Mouse (Mus musculus): Measurements from ENCODE around the gene Crtc2.

Gene Crtc2

GRCm38 (mm10) chr3:90253653-90254418 is at the start of gene Crtc2:
Gene Crtc2, plus strand, starts transcription at chr3:90254163.
- DNase-seq = peak; percentile 96 to 99

DNA sequence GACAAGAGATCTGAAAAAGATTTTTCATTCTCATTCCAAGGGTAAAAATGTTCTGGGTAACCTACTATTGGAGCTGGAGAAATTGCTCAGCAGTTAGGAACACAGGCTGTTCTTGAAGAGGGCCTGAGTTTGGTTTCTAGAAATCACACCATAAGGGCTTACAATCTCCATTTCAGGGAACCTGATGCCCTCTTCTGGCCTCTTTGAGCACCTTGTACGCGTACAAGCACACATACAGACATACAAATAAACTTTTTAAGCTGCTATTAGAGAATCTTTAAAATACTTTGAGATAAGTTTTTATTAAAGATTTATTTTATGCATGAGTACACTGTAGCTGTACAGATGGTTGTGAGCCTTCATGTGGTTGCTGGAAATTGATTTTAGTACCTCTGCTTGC is 49.4 kb upstream of the Crtc2 start:
- DNase-seq = no peak

- no peak for DNase-seq
Measured at GRCm38 (mm10) chr3:90208662-90209061, 45.3 kb upstream of the Crtc2 start.

DNA sequence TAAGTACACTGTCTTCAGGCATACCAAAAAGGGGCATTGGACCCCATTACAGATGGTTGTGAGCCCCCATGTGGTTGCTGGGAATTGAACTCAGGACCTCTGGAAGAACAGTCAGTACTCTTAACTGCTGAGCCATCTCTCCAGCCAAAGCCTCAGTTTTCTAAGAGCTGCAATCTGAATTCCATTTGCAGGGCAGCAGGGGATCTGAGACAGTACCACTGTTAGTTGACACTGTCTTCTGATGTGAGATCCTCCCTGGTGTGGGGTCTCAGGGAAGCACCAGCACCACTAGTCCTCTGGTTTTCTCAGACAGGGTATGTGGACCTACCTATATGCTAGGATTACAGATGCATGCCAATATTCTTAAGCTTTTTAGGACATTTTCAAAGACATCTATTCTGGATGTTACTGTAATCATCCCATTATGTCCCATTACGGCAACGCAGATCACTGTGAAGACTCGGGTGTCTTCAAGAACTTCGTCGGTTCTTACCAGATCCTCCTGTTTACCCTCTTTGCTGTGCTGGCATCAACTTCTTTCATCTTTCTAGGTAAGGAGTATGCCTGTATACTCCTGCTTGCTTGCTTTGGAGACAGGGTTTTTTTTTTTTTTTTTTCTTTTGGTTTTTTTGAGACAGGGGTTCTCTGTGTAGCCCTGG is 43.9 kb upstream of the Crtc2 start:
- DNase-seq = no peak

GRCm38 (mm10) chr3:90211475-90212398 is 42.2 kb upstream of the Crtc2 start:
- no peak for DNase-seq

- no peak for DNase-seq
Measured at GRCm38 (mm10) chr3:90212723-90213122, 41.2 kb upstream of the Crtc2 start.

GRCm38 (mm10) chr3:90213377-90213866 is 40.5 kb upstream of the Crtc2 start, which contains the start of the genes Rps27 and Rab13:
Gene Rps27, minus strand, starts transcription at chr3:90213651.
Gene Rab13, plus strand, starts transcription at chr3:90213695.
- peak; percentile 90 to 95 for DNase-seq

GRCm38 (mm10) chr3:90213956-90214684 is 39.8 kb upstream of the Crtc2 start:
- DNase-seq = peak; percentile 39 to 56

GRCm38 (mm10) chr3:90215825-90216380 is 38.1 kb upstream of the Crtc2 start:
- DNase-seq = peak in 1 of 2 experiments; percentile 38

DNA sequence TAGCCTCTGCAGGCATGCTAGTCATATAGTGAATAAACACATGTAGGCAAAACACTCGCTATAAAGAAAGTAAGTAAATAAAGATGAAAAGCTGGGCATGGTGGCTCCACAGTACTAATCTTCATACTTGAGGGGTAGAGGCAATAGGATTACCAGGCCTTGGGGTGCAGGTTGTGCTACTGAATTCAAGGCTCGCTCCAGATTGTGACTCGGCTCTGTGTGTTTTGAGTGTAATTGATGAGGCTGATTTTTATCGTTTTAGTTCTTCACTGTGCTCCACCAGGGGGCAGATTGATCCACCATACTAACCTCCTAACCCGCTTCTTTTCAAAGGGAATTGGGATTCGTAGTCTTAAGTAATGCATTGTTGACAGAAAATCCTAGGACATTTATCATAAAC is 33.9 kb upstream of the Crtc2 start:
- DNase-seq = peak in 1 of 2 experiments; percentile 73

- peak; percentile 85 to 92 for DNase-seq
Measured at GRCm38 (mm10) chr3:90220531-90220951, 33.4 kb upstream of the Crtc2 start.

GRCm38 (mm10) chr3:90221123-90221522 is 32.8 kb upstream of the Crtc2 start:
- no peak for DNase-seq

DNA sequence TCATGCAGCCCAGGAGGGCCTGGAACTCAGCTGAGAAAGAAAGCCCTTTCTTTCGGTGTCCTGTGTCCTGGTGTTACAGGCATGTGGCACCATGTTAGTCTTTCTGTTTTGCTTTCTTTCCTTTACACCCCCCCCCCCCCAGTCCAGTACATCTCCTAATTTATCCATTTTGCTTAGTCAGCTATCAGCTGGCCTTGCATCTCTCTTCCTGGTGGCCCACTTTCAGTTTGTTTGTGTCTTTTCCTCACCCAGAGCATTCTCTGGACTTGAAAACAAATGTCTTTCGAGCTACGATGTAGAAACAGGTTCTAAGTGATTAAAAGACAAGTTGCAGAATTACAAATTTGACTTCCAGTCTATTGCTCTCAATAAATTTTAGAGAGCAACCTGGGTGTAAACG is 31.5 kb upstream of the Crtc2 start:
- DNase-seq = no peak

- no peak for DNase-seq
Measured at GRCm38 (mm10) chr3:90222941-90223340, 31.0 kb upstream of the Crtc2 start.

- no peak for DNase-seq
Measured at GRCm38 (mm10) chr3:90224331-90224730, 29.6 kb upstream of the Crtc2 start.

DNA sequence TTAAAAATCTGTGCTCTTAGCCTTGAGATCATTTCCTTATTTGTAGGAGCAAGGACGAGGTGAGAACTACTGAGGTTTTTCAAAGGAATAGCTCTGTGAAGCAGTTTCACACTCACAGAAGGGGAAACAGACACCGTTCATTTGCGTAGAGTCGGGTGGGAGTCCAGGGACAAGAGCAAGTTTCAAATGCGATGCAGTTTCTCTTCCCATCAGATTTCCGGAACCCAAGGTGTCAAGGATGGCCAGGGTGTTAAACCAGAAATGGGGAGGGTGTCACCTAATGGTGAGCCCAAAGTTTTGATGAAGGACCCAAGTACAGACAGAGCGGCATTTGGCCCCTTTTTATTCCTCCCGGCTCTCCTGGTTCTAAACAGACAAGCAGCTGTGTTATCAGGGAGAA is 22.9 kb upstream of the Crtc2 start:
- no peak for DNase-seq

DNA sequence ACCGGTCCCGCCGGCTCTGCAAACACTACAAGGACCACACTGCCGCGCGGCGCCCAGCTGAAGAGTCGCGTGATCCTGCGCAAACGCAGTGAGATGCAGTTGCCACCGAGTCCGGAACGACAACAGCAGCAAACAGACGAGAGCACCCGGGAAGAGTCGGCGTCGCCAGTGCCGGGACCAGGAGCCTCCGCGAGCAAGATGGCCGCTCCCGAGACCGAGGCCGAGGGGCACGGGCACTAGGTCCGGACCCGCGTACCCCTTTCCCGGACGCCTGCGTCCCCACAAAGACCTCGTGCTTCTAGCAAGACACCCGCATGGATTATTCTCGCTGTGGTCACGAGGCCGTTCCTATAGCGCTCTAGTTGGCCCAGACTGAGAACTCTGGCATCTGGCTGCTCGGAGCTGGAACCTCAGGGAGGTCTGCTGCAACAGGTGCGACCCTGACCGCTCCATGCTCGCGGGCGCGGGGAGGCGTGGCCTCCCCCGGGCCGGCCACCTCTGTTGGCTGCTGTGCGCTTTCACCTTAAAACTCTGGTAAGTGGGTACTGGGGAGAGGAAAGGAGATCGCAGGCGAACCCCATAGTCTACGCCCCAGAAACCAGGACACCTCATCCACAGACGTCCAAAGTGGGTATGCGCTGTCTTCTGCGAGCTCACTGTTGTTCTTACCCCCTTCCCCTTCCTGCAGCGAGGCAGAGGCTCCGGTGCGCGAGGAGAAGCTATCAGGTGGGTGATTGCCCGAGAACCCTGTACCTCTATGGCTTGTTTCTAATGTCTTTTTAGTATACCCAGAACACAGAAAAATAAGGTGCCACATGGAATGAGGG is 22.2 kb upstream of the Crtc2 start, which contains the start of gene Jtb:
Gene Jtb, plus strand, starts transcription at position 91 of the 827 bp plus-strand sequence.
- DNase-seq = peak; percentile 95 to 98

- DNase-seq = peak; percentile 36 to 72
Measured at GRCm38 (mm10) chr3:90241251-90241650, 12.7 kb upstream of the Crtc2 start.

- no peak for DNase-seq
Measured at GRCm38 (mm10) chr3:90241669-90242358, 12.1 kb upstream of the Crtc2 start.

Measured in kidney, postnatal 25 days (tissue).